Mouse (Mus musculus) kidney, postnatal 4 days (tissue): ENCODE measurements around the gene Traf1.
A peak's percentile ranks its signal among the peaks of the same experiment; 100 is the strongest.

Experiments used
- DNase-seq, 2 experiments: peaks; one replicate each; pipeline ENCODE4 v3.0.0; 2021; ENCODE audit warnings: mixed read lengths in 2 of 2

The Traf1 gene

GRCm38 (mm10) chr2:34897820-34898219 is 63.8 kb downstream of the Traf1 start:
- peak; percentile 66 to 80 for DNase-seq

GRCm38 (mm10) chr2:34896821-34897460 is 64.6 kb downstream of the Traf1 start:
- DNase-seq: no peak

GRCm38 (mm10) chr2:34895503-34896113 is 66.0 kb downstream of the Traf1 start:
- DNase-seq: no peak

- no peak for DNase-seq
Measured at GRCm38 (mm10) chr2:34893950-34894349, 67.6 kb downstream of the Traf1 start.
